Mouse (Mus musculus) hindlimb bud, embryonic 11.5 days (tissue): ENCODE results near the gene Lrp1.
"Not testable (repeated sequence)": the region's sequence is repeated elsewhere in the genome, so short reads cannot be mapped to it uniquely, and the experiment has no call there.

Experiments used
- DNase-seq: peaks from one replicate; pipeline ENCODE4 v3.0.0-alpha.2; 2012; ENCODE audit warnings: low read depth, low spot score; ENCODE audit errors: extremely low spot score

Lrp1 gene

GRCm38 (mm10) chr10:127620406-127621190 lies at the start of gene Lrp1:
Lrp1 (minus strand) TSS chr10:127621148.
- no peak for DNase-seq

GRCm38 (mm10) chr10:127670185-127670584 lies 49.2 kb upstream of the Lrp1 start:
- DNase-seq: no peak

DNA sequence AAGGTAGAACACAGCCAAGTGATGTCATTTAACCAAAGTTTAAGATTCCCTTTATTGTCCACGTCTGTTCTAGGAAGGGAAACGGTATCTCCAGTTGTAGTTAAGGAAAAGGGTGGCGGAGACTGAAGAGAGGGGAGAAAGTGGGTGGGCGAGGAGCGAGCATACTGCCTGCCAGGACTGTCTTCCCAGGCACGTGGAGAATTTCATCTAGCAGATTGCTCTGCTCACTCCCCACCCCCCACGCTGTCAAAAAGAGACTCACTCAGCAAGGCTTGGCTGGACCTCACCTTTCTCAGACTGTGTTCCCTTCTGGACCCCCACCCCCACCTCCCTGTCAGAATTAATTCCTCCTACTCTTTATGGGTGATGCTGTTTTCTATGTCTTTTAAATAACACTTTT lies 48.2 kb upstream of the Lrp1 start:
- DNase-seq: no peak

GRCm38 (mm10) chr10:127668093-127669050 lies 47.4 kb upstream of the Lrp1 start, which contains the start of gene Nab2:
Nab2 (minus strand) TSS chr10:127668568.
- DNase-seq: no peak

DNA sequence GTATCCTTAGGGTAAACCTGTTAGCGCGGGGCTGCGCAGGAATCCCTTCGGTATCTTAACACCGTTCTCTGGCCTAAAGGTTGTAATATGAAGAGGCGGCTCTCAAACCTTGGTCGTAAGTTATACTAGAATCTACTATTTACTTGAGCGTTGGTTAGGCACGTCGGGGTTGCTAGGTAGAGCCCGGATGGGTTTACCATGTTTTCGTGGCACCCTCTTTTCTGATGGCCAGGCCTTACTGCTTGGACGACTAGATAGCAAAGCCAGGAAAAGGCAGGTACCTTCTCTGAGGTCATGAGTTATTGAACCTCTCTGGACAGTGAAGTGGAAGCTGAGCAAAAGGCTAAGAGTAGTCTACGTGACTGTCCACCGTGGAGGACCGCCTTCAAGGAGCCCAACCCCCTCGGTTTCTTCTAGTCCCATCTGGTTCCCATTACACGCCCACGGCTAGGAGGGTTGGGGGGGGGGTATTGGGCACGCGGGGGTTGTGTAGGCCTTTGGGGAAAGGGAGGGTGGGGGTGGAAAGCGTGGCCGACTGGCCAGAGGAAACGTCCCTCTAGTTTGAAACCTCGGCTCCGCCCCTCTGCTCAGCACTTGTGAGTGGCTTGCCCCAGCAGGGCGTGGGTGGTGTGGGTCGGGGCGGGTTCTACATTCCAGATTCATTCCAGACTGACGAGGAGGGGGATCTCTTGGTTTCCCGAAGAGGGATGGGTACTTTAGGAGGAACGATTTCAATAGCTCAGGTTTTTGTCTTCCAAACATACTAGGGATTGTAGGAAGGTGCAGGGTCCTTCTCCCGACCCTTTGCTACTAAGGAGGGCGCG lies 46.5 kb upstream of the Lrp1 start:
- DNase-seq: no peak

GRCm38 (mm10) chr10:127666501-127667268 lies 45.7 kb upstream of the Lrp1 start, which contains the start of gene Nemp1:
Nemp1 (plus strand) TSS chr10:127666901.
- no peak for DNase-seq

- no peak for DNase-seq
These were observed 44.6 kb upstream of the Lrp1 start for GRCm38 (mm10) chr10:127665366-127666181.

DNA sequence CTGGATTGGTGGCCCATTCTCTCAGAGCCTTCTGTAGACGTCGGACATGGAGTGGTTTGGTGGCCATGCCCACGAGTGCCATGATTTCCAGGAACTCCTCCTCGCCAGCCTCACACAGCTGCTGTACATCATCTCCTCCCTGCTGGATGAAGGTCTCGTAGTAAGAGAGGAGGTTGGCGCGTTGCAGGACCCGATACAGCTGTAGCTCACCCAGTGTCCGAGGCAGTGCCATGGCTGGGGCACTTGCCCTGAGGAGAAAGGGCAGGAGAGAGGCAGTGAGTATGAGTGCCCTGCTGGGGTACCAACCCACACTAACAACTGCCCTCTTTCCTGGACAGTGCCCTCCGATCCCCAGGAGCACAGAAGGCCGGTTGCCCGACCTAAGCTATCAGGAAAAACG lies 43.9 kb upstream of the Lrp1 start:
- no peak for DNase-seq

DNA sequence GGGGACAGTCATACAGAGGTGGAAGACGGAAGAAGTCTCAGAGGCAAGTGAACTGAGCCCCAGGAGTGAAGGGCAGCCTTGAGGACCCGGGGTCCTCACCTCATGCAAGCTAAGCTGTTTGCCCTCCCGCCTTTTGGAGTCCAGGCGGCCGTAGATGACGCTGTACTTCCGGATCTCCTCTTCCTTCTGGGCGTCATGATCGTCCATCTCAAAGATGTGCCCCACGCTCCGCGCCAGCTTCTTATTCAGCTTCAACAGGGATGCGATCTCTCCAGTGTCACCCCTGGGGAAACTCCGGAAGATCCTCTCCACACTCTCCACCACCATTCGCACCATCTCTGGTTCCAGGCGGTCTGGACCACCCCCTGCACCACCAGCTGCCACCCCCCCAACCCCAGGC lies 43.2 kb upstream of the Lrp1 start:
- no peak for DNase-seq

- DNase-seq: no peak
These were observed 42.6 kb upstream of the Lrp1 start for GRCm38 (mm10) chr10:127663590-127663989.

DNA sequence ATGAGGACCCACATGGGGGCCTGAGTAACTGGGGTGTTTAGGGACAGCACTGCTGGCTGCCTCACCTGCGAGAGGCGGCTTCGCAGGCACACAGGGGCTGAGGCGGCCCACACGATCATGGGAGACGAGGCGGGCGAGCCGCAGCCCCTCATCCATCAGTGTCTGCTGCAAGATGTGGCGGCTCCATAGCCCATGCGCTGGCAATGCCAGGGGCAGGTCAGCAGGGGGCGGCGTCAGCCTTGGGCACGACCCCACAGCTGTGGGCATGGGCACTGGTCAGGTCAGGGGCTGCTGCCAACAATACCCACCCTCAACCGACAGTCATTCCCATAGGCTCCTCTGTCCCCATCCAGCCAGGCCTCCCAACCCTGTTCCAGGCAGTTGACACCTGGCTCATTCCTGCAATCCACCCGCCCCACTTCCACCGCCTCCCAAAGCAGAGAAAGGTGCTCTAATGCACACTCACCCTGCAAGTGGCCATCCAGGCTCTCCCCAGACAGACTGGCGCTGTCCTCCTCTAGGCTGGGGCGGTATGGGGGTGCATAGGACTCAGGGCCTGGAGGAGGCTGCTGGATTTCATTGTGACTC lies 41.8 kb upstream of the Lrp1 start:
- no peak for DNase-seq

- DNase-seq: no peak
These were observed 41.1 kb upstream of the Lrp1 start for GRCm38 (mm10) chr10:127661915-127662663.

DNA sequence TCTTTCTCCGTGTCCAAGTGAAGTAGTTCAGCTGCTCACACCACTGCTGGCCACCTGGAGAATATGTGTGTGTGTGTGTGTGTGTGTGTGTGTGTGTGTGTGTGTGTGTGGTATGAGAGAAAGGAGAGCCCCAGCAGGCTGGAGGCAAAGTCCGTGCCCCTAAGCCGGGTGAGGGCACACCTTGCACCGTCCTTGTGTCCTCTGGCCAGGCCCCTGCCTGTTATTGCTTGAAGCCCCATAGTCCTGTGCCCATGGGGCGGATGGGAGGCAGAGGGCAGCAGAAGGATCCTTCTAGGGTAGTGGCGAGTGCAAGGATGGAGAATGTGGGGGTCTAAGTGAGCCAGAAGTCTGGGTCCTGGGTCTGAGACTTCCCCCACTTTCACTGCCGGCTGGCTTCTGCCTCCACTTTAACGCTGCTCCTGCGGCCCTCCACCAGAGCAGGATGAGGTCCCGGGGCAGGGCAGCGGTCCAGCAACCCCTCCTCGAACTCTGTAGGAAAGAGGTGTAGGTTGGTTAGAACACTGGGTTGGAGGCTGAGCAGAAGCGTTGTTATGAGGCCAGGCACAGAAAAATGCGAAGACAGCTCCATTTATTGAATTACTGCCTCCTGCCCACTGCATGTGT lies 40.5 kb upstream of the Lrp1 start:
- no peak for DNase-seq

DNA sequence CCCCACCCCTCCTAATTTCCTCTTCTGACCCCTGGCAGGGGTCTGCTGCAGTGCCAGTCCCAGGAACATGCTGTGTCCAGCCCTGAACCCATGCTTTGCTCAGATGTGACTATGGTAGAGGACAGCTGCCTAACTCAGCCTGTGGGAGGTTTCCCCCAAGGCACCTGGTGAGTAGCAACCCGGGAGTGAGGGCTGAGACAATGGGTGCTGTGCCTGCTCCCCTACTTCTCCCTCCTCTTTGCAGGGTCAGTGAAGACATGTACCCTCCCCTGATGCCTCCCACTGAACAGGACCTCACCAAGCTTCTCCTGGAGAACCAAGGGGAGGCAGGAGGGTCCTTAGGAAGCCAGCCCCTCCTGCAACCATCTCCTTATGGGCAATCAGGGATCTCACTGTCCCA lies 38.6 kb upstream of the Lrp1 start:
- DNase-seq: no peak

DNA sequence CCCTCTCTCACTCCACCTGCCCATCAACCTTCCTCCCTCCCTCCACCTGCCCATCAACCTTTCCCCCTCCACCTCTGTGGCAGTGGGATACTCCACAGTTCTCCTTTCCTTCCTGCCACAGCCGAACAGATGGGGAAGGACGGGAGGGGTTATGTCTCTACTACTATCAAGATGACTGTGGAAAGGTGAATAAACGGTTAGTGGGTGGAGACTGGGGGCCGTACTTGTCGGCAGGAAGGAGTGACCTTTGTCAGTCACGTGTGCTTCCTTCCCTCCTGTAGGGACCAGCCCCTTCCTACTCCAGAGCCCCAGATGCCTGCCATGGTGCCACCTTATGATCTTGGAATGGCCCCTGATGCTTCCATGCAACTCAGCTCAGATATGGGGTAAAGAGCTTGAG lies 37.1 kb upstream of the Lrp1 start:
- no peak for DNase-seq

GRCm38 (mm10) chr10:127657617-127658016 lies 36.7 kb upstream of the Lrp1 start:
- not testable (repeated sequence) for DNase-seq

DNA sequence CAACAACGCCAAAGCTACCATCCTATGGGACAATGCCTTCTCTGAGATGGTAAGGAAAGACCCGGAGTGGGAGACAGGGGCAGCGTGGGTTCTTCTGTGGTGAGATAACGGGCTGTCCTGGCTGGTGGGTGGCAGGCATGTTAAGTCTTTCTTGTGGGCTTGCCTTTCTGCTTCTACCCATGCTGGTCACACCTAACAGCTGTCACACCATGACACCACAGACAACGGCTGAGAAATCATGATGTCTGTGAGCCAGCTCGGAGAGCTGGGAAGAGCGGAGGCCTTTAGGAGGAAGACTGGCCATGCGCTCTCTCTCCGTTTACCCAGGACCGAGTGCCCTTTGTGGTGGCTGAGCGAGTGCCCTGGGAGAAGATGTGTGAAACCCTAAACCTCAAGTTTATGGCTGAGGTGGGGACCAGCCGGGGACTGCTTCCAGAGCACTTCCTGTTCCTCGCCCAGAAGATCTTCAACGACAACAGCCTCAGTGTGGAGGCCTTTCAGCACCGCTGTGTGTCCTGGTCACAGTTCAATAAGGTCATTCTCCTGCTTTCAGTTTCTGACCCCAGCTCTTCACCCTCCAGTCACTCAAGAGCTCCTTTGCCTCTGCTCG lies 34.1 kb upstream of the Lrp1 start:
- no peak for DNase-seq
